In the genomic region with DNA sequence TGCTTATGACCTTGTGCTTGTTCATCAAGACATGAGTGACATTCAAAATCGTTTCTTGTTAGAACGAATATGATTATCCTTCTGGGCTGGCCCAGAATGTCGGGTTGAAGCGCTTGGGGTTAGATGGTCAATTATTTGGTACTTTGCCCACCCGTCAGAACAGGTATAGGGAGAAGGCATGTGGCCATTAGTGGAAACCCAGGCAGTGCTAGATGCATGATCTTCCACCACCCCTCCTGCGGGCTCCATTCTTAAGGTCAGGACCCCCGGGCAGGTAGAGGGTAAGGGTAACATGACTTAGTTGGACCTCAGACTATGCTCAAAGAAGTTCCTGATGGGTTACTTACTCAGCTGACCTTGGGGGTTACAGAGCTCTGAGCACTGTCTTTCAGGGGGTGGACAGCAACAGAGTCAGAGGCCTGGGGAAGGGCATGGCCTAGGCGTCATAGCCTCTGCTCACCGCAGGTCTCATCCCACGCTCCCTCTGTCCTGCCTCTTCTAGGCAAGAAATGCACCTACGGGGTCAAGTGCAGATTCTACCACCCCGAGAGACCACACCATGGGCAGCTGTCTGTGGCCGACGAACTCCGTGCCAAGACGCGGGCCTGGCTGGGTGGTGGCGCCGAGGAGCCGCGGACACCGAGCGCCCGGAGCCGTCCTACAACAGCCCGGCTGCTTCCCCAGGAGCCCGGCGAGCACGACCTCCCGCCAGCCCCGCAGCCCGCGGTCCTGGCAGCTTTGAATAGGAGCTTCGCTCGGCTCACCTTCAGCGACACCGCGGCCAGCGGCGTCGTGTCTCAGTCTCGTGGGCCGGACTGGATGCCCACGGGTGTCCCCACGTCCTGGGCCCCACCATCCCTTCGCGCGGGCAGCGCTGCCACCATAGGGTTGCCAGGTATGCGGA, we compare ENCODE assay signal across 8 mouse cellular contexts. TPM values are rescaled to one million over a fixed set of nuclear protein-coding genes. Genes with fewer than 3 reads are reported as not detected.
DNase-seq lines count a peak whose midpoint lies in the region; ATAC-seq and TF ChIP-seq lines count a peak whose summit lies in the region.

No protein-coding gene starts in this region.

- peak overlapping the region; percentile 72 for H3K9ac ChIP-seq in embryonic facial prominence, embryonic 13.5 days
- peak overlapping the region; percentile 66 for H3K9ac ChIP-seq in limb, embryonic 13.5 days

- ATAC-seq in embryonic facial prominence, embryonic 13.5 days (ENCODE audit: insufficient number of reproducible peaks, insufficient read depth, low FRiP score, low TSS enrichment, low read depth): no peak
- no peak for ATAC-seq in limb, embryonic 13.5 days (ENCODE audit: low FRiP score, low read depth)

- peak overlapping the region; percentile 80 for H3K4me2 ChIP-seq in embryonic facial prominence, embryonic 13.5 days
- peak overlapping the region; percentile 76 for H3K4me2 ChIP-seq in limb, embryonic 13.5 days (replicated peaks)

- no peaks in the 10 kb centered on the region for H3K36me3 ChIP-seq in heart, embryonic 10.5 days
- no peaks in the 10 kb centered on the region for H3K36me3 ChIP-seq in embryonic facial prominence, embryonic 13.5 days
- no peaks in the 10 kb centered on the region for H3K36me3 ChIP-seq in limb, embryonic 13.5 days

- WGBS in heart, embryonic 10.5 days: 16% methylated on average over 50 of the region's 50 CpGs
- 19% methylated on average over 50 of the region's 50 CpGs for WGBS in embryonic facial prominence, embryonic 13.5 days
- WGBS in limb, embryonic 13.5 days: 18% methylated on average over 50 of the region's 50 CpGs
- 22% methylated on average over 50 of the region's 50 CpGs for WGBS in olfactory bulb, adult 2 months

- peak overlapping the region; percentile 60 for H3K4me3 ChIP-seq in heart, embryonic 10.5 days
- H3K4me3 ChIP-seq in embryonic facial prominence, embryonic 13.5 days: peak overlapping the region; percentile 44
- H3K4me3 ChIP-seq in limb, embryonic 13.5 days: peak overlapping the region; percentile 44
- peak overlapping the region; percentile 16 for H3K4me3 ChIP-seq in olfactory bulb, adult 2 months (ENCODE audit: insufficient read depth, low read depth, low read length)

- no peak for TF ChIP-seq CTCF in olfactory bulb, adult 2 months (IDR thresholded peaks at IDR 0.05; ENCODE audit: insufficient read depth, low read depth, low read length)

- peaks cover 32% of the 10 kb centered on the region for H3K27me3 ChIP-seq in heart, embryonic 10.5 days (ENCODE audit: insufficient read depth, poor library complexity, severe bottlenecking)
- peaks cover 38% of the 10 kb centered on the region for H3K27me3 ChIP-seq in embryonic facial prominence, embryonic 13.5 days
- H3K27me3 ChIP-seq in limb, embryonic 13.5 days: peaks cover 37% of the 10 kb centered on the region

- TF ChIP-seq POLR2A in olfactory bulb, adult 2 months (IDR thresholded peaks at IDR 0.05; ENCODE audit: insufficient read depth, low read depth, low read length): no peak

- H3K4me1 ChIP-seq in heart, embryonic 10.5 days: peaks cover 22% of the 10 kb centered on the region
- H3K4me1 ChIP-seq in embryonic facial prominence, embryonic 13.5 days: peaks cover 15% of the 10 kb centered on the region
- H3K4me1 ChIP-seq in limb, embryonic 13.5 days: peaks cover 24% of the 10 kb centered on the region
- H3K4me1 ChIP-seq in olfactory bulb, adult 2 months (ENCODE audit: control insufficient read depth, insufficient read depth, low read length): peaks cover 13% of the 10 kb centered on the region; the same call in 1 of the 2 replicates

- DNase-seq in heart, embryonic 10.5 days (ENCODE audit: low spot score): peak; percentile 72
- DNase-seq in heart, adult 9 months (ENCODE audit: low spot score in 2 of 2): no peak
- peak; percentile 11 for DNase-seq in Muller cell, postnatal 12 days (ENCODE audit: inconsistent ontology term)
- peak; percentile 60 for DNase-seq in heart, postnatal 4 days
- no peak for DNase-seq in MN1 (ENCODE audit: low spot score)

- H3K9me3 ChIP-seq in heart, embryonic 10.5 days: no peaks in the 10 kb centered on the region
- no peaks in the 10 kb centered on the region for H3K9me3 ChIP-seq in embryonic facial prominence, embryonic 13.5 days
- no peaks in the 10 kb centered on the region for H3K9me3 ChIP-seq in limb, embryonic 13.5 days

- H3K27ac ChIP-seq in heart, embryonic 10.5 days: peak overlapping the region; percentile 73; the same call in 1 of the 2 replicates
- H3K27ac ChIP-seq in embryonic facial prominence, embryonic 13.5 days: no peak overlapping the region
- H3K27ac ChIP-seq in limb, embryonic 13.5 days: no peak overlapping the region
- no peak overlapping the region for H3K27ac ChIP-seq in olfactory bulb, adult 2 months (ENCODE audit: insufficient read depth, low read depth, low read length)

RNA-seq across cellular contexts. Expression of a gene that starts 34.7 kb away (rescaled TPM):
- polyA plus RNA-seq in heart, embryonic 10.5 days (2016; fragmentation: Nextera tagmentation; extraction: Ambion mirVana): 0.11 and 0.12 TPM in 2 replicates
- 0.13 and 0.18 TPM in 2 replicates for polyA plus RNA-seq in embryonic facial prominence, embryonic 13.5 days (2015; fragmentation: Nextera tagmentation; extraction: Ambion mirVana)
- under 1 TPM; 0.20 to 0.26 TPM for total RNA-seq in heart, postnatal 4 days (2021)
- 0.41 TPM in 2 replicates for polyA plus RNA-seq in limb, embryonic 13.5 days (2015; fragmentation: Nextera tagmentation; extraction: Ambion mirVana)
- polyA plus RNA-seq in olfactory bulb, adult 2 months (2012; ENCODE audit: insufficient read depth, insufficient read length, low replicate concordance, missing spikeins): not detected in 2 replicates

Comparison
In these comparisons a context has a peak if more than half of its experiments do, and no peak if none do; other contexts are left out.
1. DNase-seq: peak in heart, embryonic 10.5 days (single experiment), Muller cell, postnatal 12 days (single experiment) and heart, postnatal 4 days (single experiment); none in heart, adult 9 months (0 of 2) and MN1 (single experiment).
2. Peak in every context shown above with its lines, with median percentiles within 50 percentile points of each other: H3K4me3 ChIP-seq.